Mouse (Mus musculus) MEL (cell line): ENCODE data around the gene Gm17490. TPM values are rescaled to one million over a fixed set of nuclear protein-coding genes. Genes with fewer than 3 reads are reported as not detected.

ENCODE experiments used
- DNase-seq: peaks from one replicate; pipeline ENCODE4 v3.0.0; 2011; ENCODE audit warnings: low read depth, low spot score
- H3K27ac ChIP-seq: 2 replicates; pipeline ENCODE4 v1.5.1; 2012; ENCODE audit warnings: low read depth, mild to moderate bottlenecking, control low read depth, low read length, moderate library complexity; ENCODE audit not compliant: control insufficient read depth
- H3K27me3 ChIP-seq, 2 experiments: fragments of 150-350 bp in 1 of 2; sonication (generic) in 1 of 2; 2 replicates each; pipeline ENCODE4 v1.6.1; 2012; ENCODE audit warnings: low read length in 2 of 2, mild to moderate bottlenecking in 2 of 2, improper control_type of control experiment in 1 of 2, moderate library complexity in 1 of 2; ENCODE audit not compliant: insufficient read depth in 2 of 2, control insufficient read depth in 1 of 2
- H3K36me3 ChIP-seq, 2 experiments: 2 replicates each; pipeline ENCODE4 v1.6.1; 2012 to 2014; ENCODE audit warnings: low read length in 2 of 2, improper control_type of control experiment in 1 of 2, inconsistent platforms in 1 of 2, mild to moderate bottlenecking in 1 of 2; ENCODE audit not compliant: insufficient read depth in 2 of 2, control insufficient read depth in 1 of 2
- H3K4me1 ChIP-seq, 2 experiments: fragments of 150-350 bp in 1 of 2; sonication (generic) in 1 of 2; 2 replicates each; pipeline ENCODE4 v1.6.1; 2012; ENCODE audit warnings: low read length in 2 of 2, improper control_type of control experiment in 1 of 2, mild to moderate bottlenecking in 1 of 2; ENCODE audit not compliant: insufficient read depth in 2 of 2, control insufficient read depth in 1 of 2
- H3K4me3 ChIP-seq, 2 experiments: fragments of 150-350 bp in 1 of 2; sonication (generic) in 1 of 2; 2 replicates each; pipeline ENCODE4 v1.5.1; 2012; ENCODE audit warnings: low read depth in 2 of 2, low read length in 2 of 2, mild to moderate bottlenecking in 2 of 2, moderate library complexity in 2 of 2, control low read depth in 1 of 2, improper control_type of control experiment in 1 of 2; ENCODE audit not compliant: control insufficient read depth in 1 of 2, insufficient read depth in 1 of 2
- H3K79me2 ChIP-seq: 2 replicates; pipeline ENCODE4 v1.6.1; 2012; ENCODE audit warnings: mild to moderate bottlenecking, low read length, moderate library complexity; ENCODE audit not compliant: control insufficient read depth, poor library complexity, insufficient read depth
- H3K9ac ChIP-seq: 2 replicates; pipeline ENCODE4 v1.6.1; 2012; ENCODE audit warnings: low read depth, mild to moderate bottlenecking, control low read depth, low read length, moderate library complexity; ENCODE audit not compliant: control insufficient read depth, poor library complexity, severe bottlenecking
- H3K9me3 ChIP-seq: fragments of 150-350 bp; sonication (generic); replicated peaks from 2 replicates; pipeline ENCODE4 v1.6.1; 2012; ENCODE audit warnings: mild to moderate bottlenecking, low read length, improper control_type of control experiment, moderate library complexity; ENCODE audit not compliant: insufficient read depth
- BHLHE40 ChIP-seq: IDR thresholded peaks from 2 replicates; pipeline ENCODE4 v1.6.1; 2012; ENCODE audit warnings: low read depth, mild to moderate bottlenecking, inconsistent platforms, low read length, improper control_type of control experiment, borderline replicate concordance
- CHD1 ChIP-seq: IDR thresholded peaks from 2 replicates; pipeline ENCODE4 v1.6.1; 2012; ENCODE audit warnings: low read depth, mild to moderate bottlenecking, inconsistent platforms, low read length, improper control_type of control experiment
- CHD2 ChIP-seq: IDR thresholded peaks from 2 replicates; pipeline ENCODE4 v1.6.1; 2011; ENCODE audit warnings: low read length, improper control_type of control experiment
- CTCF ChIP-seq, 3 experiments: IDR thresholded peaks in 2 of 3; conservative IDR thresholded peaks in 1 of 3; 2 replicates each; pipeline ENCODE4 v1.5.1; 2011 to 2012; ENCODE audit warnings: low read length in 3 of 3, low read depth in 2 of 3, mild to moderate bottlenecking in 2 of 3, improper control_type of control experiment in 1 of 3, inconsistent platforms in 1 of 3, mixed read lengths in 1 of 3, moderate library complexity in 1 of 3; ENCODE audit not compliant: control insufficient read depth in 1 of 3, insufficient read depth in 1 of 3, poor library complexity in 1 of 3, severe bottlenecking in 1 of 3
- E2F4 ChIP-seq: IDR thresholded peaks from 2 replicates; pipeline ENCODE4 v1.6.1; 2011; ENCODE audit warnings: low read depth, low read length, improper control_type of control experiment, borderline replicate concordance
- EP300 ChIP-seq, 2 experiments: IDR thresholded peaks; 2 replicates each; pipeline ENCODE4 v1.6.1; 2011; ENCODE audit warnings: improper control_type of control experiment in 2 of 2, low read length in 2 of 2, low read depth in 1 of 2, mild to moderate bottlenecking in 1 of 2
- ETS1 ChIP-seq: IDR thresholded peaks from 2 replicates; pipeline ENCODE4 v1.6.1; 2012; ENCODE audit warnings: low read depth, mild to moderate bottlenecking, inconsistent platforms, low read length, improper control_type of control experiment, moderate library complexity
- GATA1 ChIP-seq: IDR thresholded peaks from 2 replicates; pipeline ENCODE4 v1.6.1; 2011; ENCODE audit warnings: low read depth, low read length, improper control_type of control experiment
- HCFC1 ChIP-seq: IDR thresholded peaks from 2 replicates; pipeline ENCODE4 v1.6.1; 2012; ENCODE audit warnings: low read depth, mild to moderate bottlenecking, inconsistent platforms, low read length, improper control_type of control experiment, moderate library complexity
- JUND ChIP-seq: IDR thresholded peaks from 2 replicates; pipeline ENCODE4 v1.6.1; 2011; ENCODE audit warnings: low read depth, mild to moderate bottlenecking, improper control_type of control experiment, low read length
- MAFK ChIP-seq: IDR thresholded peaks from 2 replicates; pipeline ENCODE4 v1.6.1; 2011; ENCODE audit warnings: low read depth, mild to moderate bottlenecking, low read length, improper control_type of control experiment, borderline replicate concordance
- MAX ChIP-seq: IDR thresholded peaks from 2 replicates; pipeline ENCODE4 v1.6.1; 2011; ENCODE audit warnings: low read length, improper control_type of control experiment
- MAZ ChIP-seq: IDR thresholded peaks from 2 replicates; pipeline ENCODE4 v1.6.1; 2012; ENCODE audit warnings: low read depth, mild to moderate bottlenecking, inconsistent platforms, low read length, improper control_type of control experiment
- MEF2A ChIP-seq: IDR thresholded peaks from 2 replicates; pipeline ENCODE4 v1.6.1; 2014; ENCODE audit warnings: low read depth, mild to moderate bottlenecking, inconsistent platforms, low read length, improper control_type of control experiment; ENCODE audit not compliant: poor library complexity, insufficient replicate concordance, severe bottlenecking; ENCODE audit errors: extremely low read depth
- MXI1 ChIP-seq: IDR thresholded peaks from 2 replicates; pipeline ENCODE4 v1.6.1; 2011; ENCODE audit warnings: mild to moderate bottlenecking, low read depth, low read length, improper control_type of control experiment
- MYC ChIP-seq: IDR thresholded peaks from 2 replicates; pipeline ENCODE4 v1.6.1; 2011; ENCODE audit warnings: low read depth, mild to moderate bottlenecking, low read length, improper control_type of control experiment, moderate library complexity
- NELFE ChIP-seq: IDR thresholded peaks from 2 replicates; pipeline ENCODE4 v1.6.1; 2011; ENCODE audit warnings: low read depth, low read length, improper control_type of control experiment
- NRF1 ChIP-seq: IDR thresholded peaks from 2 replicates; pipeline ENCODE4 v1.6.1; 2014; ENCODE audit warnings: low read depth, mild to moderate bottlenecking, inconsistent platforms, low read length, improper control_type of control experiment, moderate library complexity; ENCODE audit not compliant: poor library complexity, insufficient read depth, severe bottlenecking
- POLR2A ChIP-seq, 2 experiments: IDR thresholded peaks; 2 replicates each; pipeline ENCODE4 v1.6.1; 2011 to 2012; ENCODE audit warnings: low read length in 2 of 2, mild to moderate bottlenecking in 2 of 2, control low read depth in 1 of 2, improper control_type of control experiment in 1 of 2, low read depth in 1 of 2, moderate library complexity in 1 of 2; ENCODE audit not compliant: control insufficient read depth in 1 of 2, insufficient read depth in 1 of 2, poor library complexity in 1 of 2
- RCOR1 ChIP-seq: IDR thresholded peaks from 2 replicates; pipeline ENCODE4 v1.6.1; 2012; ENCODE audit warnings: low read depth, mild to moderate bottlenecking, inconsistent platforms, low read length, improper control_type of control experiment
- SIN3A ChIP-seq: IDR thresholded peaks from 2 replicates; pipeline ENCODE4 v1.6.1; 2012; ENCODE audit warnings: low read length, improper control_type of control experiment, inconsistent platforms
- SMC3 ChIP-seq: IDR thresholded peaks from 2 replicates; pipeline ENCODE4 v1.6.1; 2011; ENCODE audit warnings: low read depth, low read length, improper control_type of control experiment
- TAL1 ChIP-seq: IDR thresholded peaks from 2 replicates; pipeline ENCODE4 v1.6.1; 2012; ENCODE audit warnings: mild to moderate bottlenecking, inconsistent platforms, low read length, moderate library complexity, mixed read lengths
- TBP ChIP-seq: IDR thresholded peaks from 2 replicates; pipeline ENCODE4 v1.8.0; 2011; ENCODE audit warnings: low read depth, low read length, improper control_type of control experiment
- TCF12 ChIP-seq: IDR thresholded peaks from 2 replicates; pipeline ENCODE4 v1.6.1; 2014; ENCODE audit warnings: low read depth, mild to moderate bottlenecking, inconsistent platforms, low read length, improper control_type of control experiment, moderate library complexity
- USF1 ChIP-seq: IDR thresholded peaks from 2 replicates; pipeline ENCODE4 v1.6.1; 2014; ENCODE audit warnings: low read depth, mild to moderate bottlenecking, inconsistent platforms, low read length, improper control_type of control experiment, moderate library complexity
- USF2 ChIP-seq, 2 experiments: IDR thresholded peaks; 2 replicates each; pipeline ENCODE4 v1.6.1; 2011 to 2012; ENCODE audit warnings: improper control_type of control experiment in 2 of 2, low read length in 2 of 2, borderline replicate concordance in 1 of 2, inconsistent platforms in 1 of 2, low read depth in 1 of 2, mild to moderate bottlenecking in 1 of 2; ENCODE audit not compliant: insufficient read depth in 1 of 2
- ZC3H11A ChIP-seq: IDR thresholded peaks from 2 replicates; pipeline ENCODE4 v1.6.1; 2012; ENCODE audit warnings: low read depth, mild to moderate bottlenecking, inconsistent platforms, low read length, improper control_type of control experiment
- ZKSCAN1 ChIP-seq: IDR thresholded peaks from 2 replicates; pipeline ENCODE4 v1.6.1; 2012; ENCODE audit warnings: low read depth, mild to moderate bottlenecking, inconsistent platforms, low read length, improper control_type of control experiment, moderate library complexity
- ZNF384 ChIP-seq: IDR thresholded peaks from 2 replicates; pipeline ENCODE4 v1.6.1; 2012; ENCODE audit warnings: low read depth, mild to moderate bottlenecking, inconsistent platforms, low read length, improper control_type of control experiment
- polyA plus RNA-seq, 2 experiments: library from polyadenylated mRNA; stranded (reverse) in 1 of 2; unstranded in 1 of 2; fragments of >175 nt in 1 of 2; fragments of >200 nt in 1 of 2; gene quantifications; 2 replicates each; pipeline versions ENCODE4 v1.2.1 to v1.2.4; 2012; ENCODE audit warnings: low replicate concordance in 2 of 2, low read depth in 1 of 2; ENCODE audit not compliant: insufficient read length in 2 of 2, insufficient read depth in 1 of 2, missing spikeins in 1 of 2
- total RNA-seq: library from RNA; depleted of rRNA; stranded (reverse); fragments of 300-350 nt; gene quantifications from 2 replicates; pipeline ENCODE4 v1.2.3, GENCODE M21; 2012

Gm17490 gene
- total and polyA plus RNA-seq, 3 experiments: not detected

DNA sequence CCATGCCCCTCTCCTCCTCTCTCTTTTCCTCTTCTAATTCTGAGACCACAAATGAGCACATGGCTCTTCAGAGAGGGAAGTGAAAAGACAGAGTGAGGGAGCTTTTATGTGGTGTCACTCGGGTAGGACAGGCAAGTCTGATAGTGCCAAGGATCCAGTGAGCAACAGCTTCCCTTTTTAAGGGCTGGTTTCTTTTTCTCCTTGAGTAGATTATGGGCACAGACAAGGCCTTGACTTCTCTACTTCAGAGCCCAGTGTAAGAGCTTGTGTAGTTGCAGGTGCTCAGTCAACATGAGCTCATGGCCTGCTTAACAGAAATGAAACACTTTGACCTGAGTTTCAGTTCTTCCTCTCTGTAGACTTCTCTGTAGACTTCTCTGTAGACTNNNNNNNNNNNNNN, 11.1 kb upstream of the Gm17490 start:
- no peak for TF ChIP-seq JUND
- no peak for TF ChIP-seq SMC3
- no peak for TF ChIP-seq POLR2A (IDR thresholded peaks at IDR 0.05; ENCODE audit: control insufficient read depth in 1 of 2, insufficient read depth in 1 of 2, low read depth in 1 of 2, low read length in 2 of 2, poor library complexity in 1 of 2)
- no peak for TF ChIP-seq MEF2A
- no peak for TF ChIP-seq E2F4
- peak; percentile 28 to 40; a peak in 2 of 4 replicates for TF ChIP-seq EP300 (IDR thresholded peaks at IDR 0.05; ENCODE audit: low read depth in 1 of 2, low read length in 2 of 2)
- no peak for TF ChIP-seq USF1
- peak; percentile 93 for TF ChIP-seq MYC
- TF ChIP-seq GATA1: 0 out of 2 replicates have a peak, but pooled peaks have one; percentile 28
- TF ChIP-seq TCF12: no peak
- TF ChIP-seq TBP: peak; percentile 92
- no peak for TF ChIP-seq MAFK
- TF ChIP-seq CHD1: no peak
- no peak for TF ChIP-seq CTCF (IDR thresholded peaks at IDR 0.05 in 2 of 3, conservative IDR thresholded peaks at IDR 0.05 in 1 of 3; ENCODE audit: control insufficient read depth in 1 of 3, insufficient read depth in 1 of 3, low read depth in 2 of 3, low read length in 3 of 3, poor library complexity in 1 of 3, severe bottlenecking in 1 of 3)
- no peak for TF ChIP-seq HCFC1
- peak; percentile 76 for TF ChIP-seq MAX
- peak; percentile 34; the same call in 1 of the 2 replicates for TF ChIP-seq NELFE
- TF ChIP-seq MXI1: peak; percentile 72
- TF ChIP-seq ETS1: peak; percentile 29; the same call in 1 of the 2 replicates
- TF ChIP-seq SIN3A: peak; percentile 57
- TF ChIP-seq CHD2: no peak
- Histone ChIP-seq H3K4me3 (no peak overlapping the region; a peak in 1 of 4 replicates), H3K4me1 (0 out of 4 replicates have a peak, but pooled peaks cover 0 to 3% of the 10 kb centered on the region in 2 experiments), H3K27me3 (no peaks in the 10 kb centered on the region), H3K9me3 (no peaks in the 10 kb centered on the region), H3K36me3 (no peaks in the 10 kb centered on the region), H3K79me2 (no peaks in the 10 kb centered on the region), H3K9ac (peak overlapping the region; percentile 28; the same call in 1 of the 2 replicates), H3K27ac (peak overlapping the region; percentile 29; the same call in 1 of the 2 replicates)
- DNase-seq: peak; percentile 86

DNA sequence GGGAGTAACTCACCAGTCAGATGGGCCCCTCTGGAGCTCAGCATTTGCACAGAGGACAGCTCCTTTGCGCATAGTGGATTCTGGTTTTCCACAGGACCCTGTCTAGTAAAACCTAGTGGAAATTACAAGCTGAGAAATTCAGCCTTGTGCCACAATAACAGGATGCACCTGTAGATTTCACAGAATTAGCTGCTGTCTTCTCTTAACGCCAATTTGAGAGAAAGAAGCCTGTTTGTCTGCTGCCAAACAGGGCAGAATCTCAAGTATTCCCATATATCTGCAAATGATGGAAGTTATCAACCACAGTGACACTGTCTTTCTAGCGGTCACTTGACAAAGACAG, 10.0 kb upstream of the Gm17490 start:
- Histone ChIP-seq H3K9ac (no peak overlapping the region), H3K4me3 (no peak overlapping the region), H3K4me1 (0 out of 4 replicates have a peak, but pooled peaks cover 0 to 3% of the 10 kb centered on the region in 2 experiments), H3K27ac (no peak overlapping the region), H3K27me3 (no peaks in the 10 kb centered on the region), H3K9me3 (no peaks in the 10 kb centered on the region), H3K79me2 (no peaks in the 10 kb centered on the region), H3K36me3 (no peaks in the 10 kb centered on the region)
- DNase-seq: no peak
- TF ChIP-seq SMC3 (no peak), BHLHE40 (no peak), NRF1 (no peak), ZNF384 (no peak), TCF12 (no peak), CTCF (IDR thresholded peaks at IDR 0.05 in 2 of 3, conservative IDR thresholded peaks at IDR 0.05 in 1 of 3; ENCODE audit: control insufficient read depth in 1 of 3, insufficient read depth in 1 of 3, low read depth in 2 of 3, low read length in 3 of 3, poor library complexity in 1 of 3, severe bottlenecking in 1 of 3) (no peak), ZC3H11A (no peak), TAL1 (no peak), TBP (no peak), NELFE (no peak), ZKSCAN1 (no peak), ETS1 (no peak), USF2 (IDR thresholded peaks at IDR 0.05; ENCODE audit: borderline replicate concordance in 1 of 2, insufficient read depth in 1 of 2, low read depth in 1 of 2, low read length in 2 of 2) (no peak), MAZ (no peak), JUND (no peak), CHD2 (no peak), RCOR1 (no peak)
